Mouse (Mus musculus) cerebellum, postnatal 10 days (tissue): Measurements from ENCODE around the gene Pabpc5.

Source experiments
- DNase-seq, 2 experiments: peaks; one replicate each; pipeline ENCODE4 v3.0.0; 2021; ENCODE audit warnings: mixed read lengths in 2 of 2

The Pabpc5 gene

DNA sequence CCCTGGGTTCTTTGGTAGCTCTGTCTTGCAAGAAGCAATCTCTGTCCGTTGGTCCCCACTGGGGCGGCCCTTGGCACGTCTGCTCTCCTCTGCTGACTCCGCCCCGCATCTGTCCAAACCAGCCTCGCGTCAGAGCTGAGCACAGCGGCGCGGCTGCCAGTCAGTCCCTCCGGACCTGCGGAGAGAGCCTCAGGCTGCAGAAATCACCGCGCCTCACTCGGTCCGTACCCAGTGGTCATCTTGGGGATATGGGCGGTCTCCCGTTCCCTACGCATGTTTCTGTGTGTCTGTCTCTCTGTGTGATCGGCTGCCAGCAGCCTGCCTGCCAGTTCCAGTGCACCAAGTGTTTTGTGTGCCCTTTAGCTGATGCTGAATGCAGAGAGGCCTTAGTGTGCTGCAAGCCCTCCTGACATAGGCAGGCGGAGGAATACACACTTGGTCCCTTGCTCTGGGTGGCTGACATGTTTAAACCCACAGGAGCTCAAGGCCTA is at the start of gene Pabpc5:
Gene Pabpc5 (plus strand): TSS at position 116 of the 491 bp plus-strand sequence.
- DNase-seq = peak; percentile 80 to 89

GRCm38 (mm10) chrX:119886957-119887593 is 39.9 kb upstream of the Pabpc5 start:
- no peak for DNase-seq

GRCm38 (mm10) chrX:119888326-119888920 is 38.6 kb upstream of the Pabpc5 start:
- no peak for DNase-seq

- DNase-seq = peak; percentile 1 to 5
These were observed 856 bp downstream of the Pabpc5 start for GRCm38 (mm10) chrX:119927852-119928251.
